Mouse (Mus musculus) brown adipose tissue, adult 24 weeks (tissue): ENCODE results near the gene Susd1. TPM values are rescaled to one million over a fixed set of nuclear protein-coding genes. Genes with fewer than 3 reads are reported as not detected.
"Not testable (repeated sequence)": the region's sequence is repeated elsewhere in the genome, so short reads cannot be mapped to it uniquely, and the experiment has no call there.

Experiments
- H3K27ac ChIP-seq: fragments of 200-500 bp; replicated peaks from 2 replicates; pipeline ENCODE4 v1.5.1; 2012; ENCODE audit warnings: low read depth, mild to moderate bottlenecking, low read length
- H3K4me1 ChIP-seq: fragments of 200-500 bp; 2 replicates; pipeline ENCODE4 v1.6.1; 2012; ENCODE audit warnings: low read length, mixed read lengths; ENCODE audit not compliant: control insufficient read depth, insufficient read depth, insufficient read length
- H3K4me3 ChIP-seq: fragments of 200-500 bp; 2 replicates; pipeline ENCODE4 v1.5.1; 2012; ENCODE audit warnings: low read depth, mild to moderate bottlenecking, low read length, moderate library complexity; ENCODE audit not compliant: insufficient read depth
- polyA plus RNA-seq: library from polyadenylated mRNA; stranded (reverse); fragments of >200 nt; gene quantifications from 2 replicates; pipeline ENCODE4 v1.2.4, GENCODE M21; 2012; ENCODE audit not compliant: missing spikeins, insufficient read depth, insufficient read length

Susd1 gene
- polyA plus RNA-seq, 1 experiment, result 1.1 TPM

- not testable (repeated sequence) for H3K4me3 ChIP-seq, H3K27ac ChIP-seq
Observed at GRCm38 (mm10) chr4:59286351-59286750, 152.1 kb downstream of the Susd1 start.

DNA sequence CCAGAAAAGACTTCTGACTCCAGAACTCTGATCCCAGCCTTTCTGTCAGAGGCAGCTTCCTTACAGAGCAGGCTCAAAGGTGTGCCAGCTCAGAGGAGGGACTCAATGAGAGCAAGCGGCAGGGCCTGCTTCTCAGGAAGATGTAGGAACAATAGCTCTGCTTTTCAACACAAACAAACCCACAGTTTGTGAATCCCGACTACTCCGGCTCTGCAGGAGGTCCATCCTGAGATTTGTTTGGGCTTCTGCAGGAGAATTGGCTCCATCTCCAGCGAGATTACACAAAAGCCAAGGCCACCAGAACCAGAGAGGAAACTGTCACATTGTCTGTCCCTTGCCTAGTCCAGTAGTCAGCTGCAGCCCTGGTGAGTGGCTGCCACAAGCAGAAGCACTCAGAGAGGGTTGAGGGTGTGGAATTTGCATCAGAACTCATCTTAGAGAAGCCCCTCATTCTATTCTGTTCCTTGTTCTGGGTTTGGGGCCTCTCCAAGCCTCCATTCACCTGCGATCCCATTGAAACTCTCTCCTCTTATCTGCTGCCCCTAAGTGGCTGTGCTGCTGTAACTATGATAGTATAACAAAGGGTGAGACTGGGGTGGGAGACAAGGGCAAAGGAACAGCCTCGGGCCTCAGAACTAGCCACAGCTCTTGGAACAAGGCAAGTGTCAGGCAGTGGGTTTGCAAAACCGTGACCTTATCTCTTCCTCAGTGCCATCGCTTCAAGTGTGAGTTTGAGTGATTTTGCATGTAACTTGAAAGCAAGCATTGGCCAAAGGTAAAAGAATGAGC is 155.5 kb downstream of the Susd1 start:
- no peak overlapping the region for H3K4me3 ChIP-seq
- H3K4me1 ChIP-seq, result peaks cover 8% of the 10 kb centered on the region; the same call in 1 of the 2 replicates
- peak overlapping the region; percentile 53 for H3K27ac ChIP-seq

More at GRCm38 (mm10) chr4:59286351-59286750, 152.1 kb downstream of the Susd1 start:
- peaks cover 11% of the 10 kb centered on the region; the same call in 1 of the 2 replicates for H3K4me1 ChIP-seq

DNA sequence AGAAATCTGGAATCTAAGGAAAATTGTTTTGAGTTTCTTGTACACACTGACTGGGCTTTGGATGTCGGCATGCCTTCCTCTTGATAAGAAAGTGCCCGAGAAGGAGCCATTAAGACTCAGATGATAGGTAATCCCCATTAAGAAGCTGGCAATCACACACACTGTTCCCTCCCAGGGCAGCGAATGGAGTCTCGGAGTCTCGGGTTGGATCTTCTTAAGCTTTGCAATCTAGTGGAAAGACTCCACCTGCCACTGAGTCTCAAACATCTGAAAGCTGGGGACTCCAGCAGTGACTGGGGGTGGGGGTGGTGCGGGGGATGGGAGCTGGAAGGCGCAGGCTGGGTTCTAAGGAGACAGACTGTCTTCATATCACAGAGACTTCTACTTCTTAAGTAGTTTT is 156.3 kb downstream of the Susd1 start:
- peaks cover 8% of the 10 kb centered on the region; the same call in 1 of the 2 replicates for H3K4me1 ChIP-seq
- no peak overlapping the region for H3K27ac ChIP-seq
- H3K4me3 ChIP-seq, result no peak overlapping the region

DNA sequence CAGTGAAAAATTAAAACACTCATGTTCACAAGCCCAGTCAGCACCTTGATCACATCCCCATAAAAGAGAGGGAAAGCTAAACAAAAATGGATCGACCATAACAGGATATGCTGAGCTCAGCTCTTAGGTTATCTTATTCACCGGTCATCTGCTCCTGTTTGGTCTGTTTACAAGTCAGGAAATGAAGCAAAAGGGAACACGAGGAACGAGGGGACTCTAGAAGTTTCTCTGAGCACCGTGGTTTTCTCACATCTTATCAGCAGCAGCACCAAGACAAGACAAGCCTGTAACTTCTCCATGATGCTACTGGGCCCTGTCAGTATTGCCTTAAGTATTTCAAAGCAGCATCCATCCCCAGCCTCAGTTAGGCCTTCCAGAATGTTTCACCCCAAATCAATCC is 157.6 kb downstream of the Susd1 start:
- peaks cover 6% of the 10 kb centered on the region; the same call in 1 of the 2 replicates for H3K4me1 ChIP-seq
- no peak overlapping the region for H3K4me3 ChIP-seq
- H3K27ac ChIP-seq, result no peak overlapping the region

GRCm38 (mm10) chr4:59279111-59279510 is 159.3 kb downstream of the Susd1 start:
- Histone ChIP-seq H3K4me3 (no peak overlapping the region), H3K4me1 (peaks cover 6% of the 10 kb centered on the region; the same call in 1 of the 2 replicates), H3K27ac (no peak overlapping the region)

- H3K27ac ChIP-seq, result no peak overlapping the region
- no peak overlapping the region for H3K4me3 ChIP-seq
- peaks cover 6% of the 10 kb centered on the region; the same call in 1 of the 2 replicates for H3K4me1 ChIP-seq
Observed at GRCm38 (mm10) chr4:59278410-59278809, 160.0 kb downstream of the Susd1 start.

DNA sequence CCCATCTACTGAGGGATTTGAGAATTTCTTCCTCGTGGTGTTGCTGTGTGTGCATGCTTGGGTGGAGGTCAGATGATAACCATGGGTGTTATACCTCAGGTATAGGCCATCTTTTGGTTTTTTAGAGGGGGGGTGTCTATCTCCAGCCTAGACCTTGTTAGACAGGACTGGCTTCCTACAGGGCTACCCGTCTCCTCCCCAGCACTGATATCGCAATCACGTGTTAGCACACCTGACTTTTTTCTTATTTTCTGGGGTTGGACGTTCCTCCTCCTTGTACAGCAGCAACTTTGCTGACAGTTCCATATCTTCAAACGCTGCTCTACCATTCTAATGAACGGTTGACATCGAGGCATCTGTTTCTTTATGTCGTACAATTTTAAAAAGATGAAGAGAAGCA is 160.5 kb downstream of the Susd1 start:
- H3K27ac ChIP-seq, result no peak overlapping the region
- peaks cover 3% of the 10 kb centered on the region; the same call in 1 of the 2 replicates for H3K4me1 ChIP-seq
- no peak overlapping the region for H3K4me3 ChIP-seq

- no peaks in the 10 kb centered on the region for H3K4me1 ChIP-seq
- H3K4me3 ChIP-seq, result no peak overlapping the region
- H3K27ac ChIP-seq, result no peak overlapping the region
Observed at GRCm38 (mm10) chr4:59275956-59276355, 162.5 kb downstream of the Susd1 start.

DNA sequence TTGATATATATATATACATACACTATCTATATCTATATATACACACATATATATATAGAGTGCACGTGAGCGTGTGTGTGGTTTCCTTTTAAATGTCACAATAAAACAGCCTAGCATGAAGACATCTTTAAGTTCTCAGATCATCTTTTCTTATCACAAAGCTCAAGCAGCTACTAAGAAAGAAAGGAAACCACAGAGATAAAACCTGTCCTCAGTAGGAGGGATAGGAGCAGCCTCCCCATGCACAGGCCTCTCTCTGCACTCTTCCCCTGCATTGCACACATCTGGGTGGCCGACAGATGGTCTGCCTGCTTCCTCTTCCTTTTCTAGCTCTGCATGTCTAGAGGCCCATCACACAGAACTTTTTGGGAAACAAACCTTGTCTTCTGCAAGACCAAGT is 162.9 kb downstream of the Susd1 start:
- H3K4me1 ChIP-seq, result no peaks in the 10 kb centered on the region
- H3K27ac ChIP-seq, result no peak overlapping the region
- H3K4me3 ChIP-seq, result no peak overlapping the region

DNA sequence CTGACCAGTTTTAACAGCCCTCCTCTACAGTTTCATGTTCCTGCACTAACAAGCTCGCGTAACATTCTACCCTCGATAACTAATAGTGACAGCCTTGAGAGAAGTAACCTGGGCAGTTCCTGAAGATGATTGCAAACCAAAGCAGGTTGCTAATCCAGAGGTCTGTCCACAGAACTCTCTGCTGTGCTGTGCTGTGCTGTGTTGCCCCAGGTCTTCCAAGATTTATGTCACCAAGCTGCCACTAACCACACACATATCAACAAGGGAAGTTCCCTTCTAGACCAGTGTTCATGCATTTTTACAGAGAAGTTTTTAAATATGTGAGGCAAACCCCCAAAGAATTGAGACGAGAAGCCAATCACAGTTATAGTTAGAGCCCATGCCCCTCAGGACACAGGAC is 164.3 kb downstream of the Susd1 start:
- no peak overlapping the region for H3K27ac ChIP-seq
- no peaks in the 10 kb centered on the region for H3K4me1 ChIP-seq
- no peak overlapping the region for H3K4me3 ChIP-seq

GRCm38 (mm10) chr4:59273342-59273741 is 165.1 kb downstream of the Susd1 start:
- Histone ChIP-seq H3K4me1 (no peaks in the 10 kb centered on the region), H3K4me3 (no peak overlapping the region), H3K27ac (no peak overlapping the region)

- H3K4me1 ChIP-seq, result peaks cover 13% of the 10 kb centered on the region; the same call in 1 of the 2 replicates
- H3K27ac ChIP-seq, result no peak overlapping the region
- H3K4me3 ChIP-seq, result no peak overlapping the region
Observed at GRCm38 (mm10) chr4:59265631-59266030, 172.8 kb downstream of the Susd1 start.

- Histone ChIP-seq H3K4me3 (no peak overlapping the region), H3K27ac (peak overlapping the region; percentile 27), H3K4me1 (peaks cover 13% of the 10 kb centered on the region; the same call in 1 of the 2 replicates)
Observed at GRCm38 (mm10) chr4:59265182-59265581, 173.3 kb downstream of the Susd1 start.
